Mouse (Mus musculus) WW6 (cell line): Measurements from ENCODE around the gene Des.

Experiments used
- DNase-seq: peaks from one replicate; pipeline ENCODE4 v3.0.0-alpha.2; 2013; ENCODE audit warnings: low read depth, low spot score

Gene Des

DNA sequence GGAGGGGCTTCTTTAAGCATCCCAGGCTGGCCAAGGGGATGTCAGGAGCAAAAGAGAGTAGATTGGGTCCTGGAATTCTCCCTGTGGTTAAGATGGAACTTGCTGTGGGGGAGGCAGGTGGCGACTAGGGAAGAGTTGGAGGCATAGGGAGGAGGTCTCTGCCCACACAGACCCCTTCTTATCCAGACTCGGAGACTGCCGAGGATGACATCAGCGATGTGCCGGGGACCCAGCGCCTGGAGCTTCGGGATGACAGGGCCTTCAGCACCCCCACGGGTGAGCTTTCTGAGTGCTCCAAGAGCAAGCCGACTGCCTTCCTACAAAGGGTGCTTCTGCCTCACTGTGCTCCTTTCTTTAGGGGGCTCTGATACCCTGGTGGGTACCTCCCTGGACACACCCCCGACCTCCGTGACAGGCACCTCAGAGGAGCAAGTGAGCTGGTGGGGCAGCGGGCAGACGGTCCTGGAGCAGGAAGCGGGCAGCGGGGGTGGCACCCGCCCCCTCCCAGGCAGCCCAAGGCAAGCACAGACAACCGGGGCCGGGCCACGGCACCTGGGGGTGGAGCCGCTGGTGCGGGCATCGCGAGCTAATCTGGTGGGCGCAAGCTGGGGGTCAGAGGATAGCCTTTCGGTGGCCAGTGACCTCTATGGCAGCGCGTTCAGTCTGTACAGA is 24.5 kb downstream of the Des start:
- DNase-seq = no peak

DNA sequence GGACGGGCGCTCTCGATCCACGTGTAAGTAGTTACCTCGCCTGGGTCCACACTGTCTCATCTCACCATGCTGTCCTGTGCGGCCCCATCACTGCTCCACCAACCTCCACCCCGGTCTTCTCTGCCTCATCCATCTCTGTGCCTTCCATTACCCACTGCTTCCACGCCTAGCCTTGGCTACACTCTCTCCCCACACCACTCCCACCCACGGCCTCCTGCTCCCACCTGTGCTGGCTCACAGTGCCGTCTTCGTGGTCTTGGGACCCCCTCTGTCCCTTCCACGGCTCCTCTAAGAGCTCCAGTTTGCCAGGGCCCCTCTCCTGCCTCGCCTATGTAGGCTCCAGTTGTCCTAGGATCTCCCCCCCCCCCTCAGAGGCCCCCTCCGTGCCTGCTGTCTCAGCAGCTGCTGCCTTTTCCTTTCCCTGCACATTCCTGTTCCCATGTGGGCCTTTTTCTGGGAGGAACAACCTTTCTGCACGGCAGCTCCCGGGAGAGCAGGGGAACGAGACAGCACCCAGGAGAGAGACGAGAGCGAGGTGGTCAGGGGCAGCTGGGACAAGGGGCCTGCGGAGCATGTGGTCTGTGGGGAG is 25.1 kb downstream of the Des start:
- no peak for DNase-seq

DNA sequence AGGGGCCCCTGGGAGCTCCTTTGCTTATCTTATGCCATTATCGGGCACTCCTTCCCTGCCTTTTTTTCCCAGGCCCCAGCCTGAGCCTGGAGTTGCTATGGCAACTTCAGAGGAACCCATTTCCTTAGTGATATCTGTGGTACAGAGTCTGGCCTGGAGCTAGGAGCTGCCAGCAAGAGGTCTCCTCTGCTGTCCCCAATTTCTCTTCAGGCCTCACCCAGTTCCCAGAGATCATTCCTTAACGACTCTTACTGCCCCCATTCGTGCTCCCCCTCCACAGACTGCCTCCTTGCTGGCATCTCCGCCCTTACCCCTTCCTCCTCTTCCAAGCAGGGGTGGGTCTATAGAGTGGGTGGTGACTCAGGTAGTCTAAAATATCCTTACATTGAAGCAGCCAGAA is 26.0 kb downstream of the Des start:
- no peak for DNase-seq

DNA sequence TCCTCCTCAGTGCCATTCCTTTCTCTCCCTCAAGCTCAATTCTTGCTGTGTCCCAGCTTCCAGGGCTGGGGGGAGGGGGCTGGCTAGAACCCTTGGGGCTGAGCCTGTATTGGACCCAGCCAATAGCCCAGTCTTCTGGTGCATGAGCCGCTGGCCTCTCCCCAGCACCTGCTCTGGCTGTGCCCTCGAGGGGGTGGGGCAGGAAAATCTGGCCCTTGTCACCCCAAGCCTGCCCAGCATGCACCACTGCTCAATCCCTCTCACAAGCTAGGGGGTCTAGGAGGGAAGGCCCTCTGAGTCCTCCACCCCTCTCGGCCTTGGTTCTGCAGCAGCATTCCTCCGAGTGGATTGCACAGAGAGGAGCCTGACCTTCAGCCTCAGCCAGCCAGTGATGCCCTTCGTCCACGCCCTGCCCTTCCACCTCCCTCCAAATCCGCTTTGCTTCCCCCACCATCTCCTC is 27.4 kb downstream of the Des start:
- no peak for DNase-seq

DNA sequence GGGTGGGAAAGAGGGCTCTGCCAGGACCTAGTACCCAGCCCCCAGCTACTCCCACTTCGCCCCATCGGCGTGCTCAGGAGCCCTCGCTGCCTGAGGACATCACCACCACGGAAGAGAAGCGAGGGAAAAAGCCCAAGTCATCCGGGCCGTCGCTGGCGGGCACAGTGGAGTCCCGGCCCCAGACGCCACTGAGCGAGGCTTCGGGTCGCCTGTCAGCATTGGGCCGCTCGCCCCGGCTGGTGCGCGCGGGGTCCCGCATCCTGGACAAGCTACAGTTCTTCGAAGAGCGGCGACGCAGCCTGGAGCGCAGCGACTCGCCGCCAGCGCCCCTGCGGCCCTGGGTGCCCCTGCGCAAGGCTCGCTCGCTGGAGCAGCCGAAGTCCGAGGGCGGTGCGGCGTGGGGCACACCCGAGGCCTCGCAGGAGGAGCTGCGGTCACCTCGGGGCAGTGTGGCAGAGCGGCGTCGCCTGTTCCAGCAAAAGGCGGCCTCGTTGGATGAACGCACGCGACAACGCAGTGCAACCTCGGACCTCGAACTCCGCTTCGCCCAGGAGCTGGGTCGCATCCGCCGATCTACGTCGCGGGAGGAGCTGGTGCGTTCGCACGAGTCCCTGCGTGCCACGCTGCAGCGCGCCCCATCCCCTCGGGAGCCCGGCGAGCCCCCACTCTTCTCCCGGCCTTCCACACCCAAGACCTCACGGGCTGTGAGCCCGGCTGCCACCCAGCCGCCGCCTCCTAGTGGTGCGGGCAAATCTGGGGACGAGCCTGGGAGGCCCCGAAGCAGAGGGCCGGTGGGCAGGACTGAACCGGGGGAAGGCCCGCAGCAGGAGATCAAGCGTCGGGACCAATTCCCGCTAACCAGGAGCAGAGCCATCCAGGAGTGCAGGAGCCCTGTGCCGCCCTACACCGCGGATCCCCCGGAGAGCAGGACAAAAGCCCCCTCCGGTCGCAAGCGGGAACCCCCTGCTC is 28.1 kb downstream of the Des start:
- no peak for DNase-seq

DNA sequence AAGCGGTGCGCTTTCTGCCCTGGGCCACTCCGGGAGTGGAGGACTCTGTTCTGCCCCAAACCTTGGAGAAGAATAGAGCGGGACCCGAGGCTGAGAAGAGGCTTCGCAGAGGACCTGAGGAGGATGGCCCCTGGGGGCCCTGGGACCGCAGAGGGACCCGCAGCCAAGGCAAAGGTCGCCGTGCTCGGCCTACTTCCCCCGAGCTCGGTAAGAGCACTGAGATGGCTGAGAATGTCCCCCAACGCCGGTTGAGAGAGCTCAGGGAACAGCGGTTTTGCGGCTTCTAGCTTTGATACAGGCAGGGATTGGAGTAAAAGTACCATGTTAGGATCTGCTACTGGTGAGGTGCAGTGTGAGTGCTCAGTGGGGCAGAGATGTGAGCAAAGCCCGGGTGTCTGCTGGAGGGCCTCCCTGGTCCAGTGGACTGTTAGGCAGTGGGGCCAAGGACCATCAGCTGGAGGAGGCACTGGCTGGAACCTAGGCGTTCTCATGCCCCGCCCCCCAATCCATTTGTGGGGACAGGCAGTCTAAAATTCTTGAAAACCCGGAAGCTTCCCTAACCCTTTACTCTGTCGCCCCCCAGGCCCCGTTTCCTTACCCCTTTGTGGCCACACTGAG is 28.9 kb downstream of the Des start:
- no peak for DNase-seq

DNA sequence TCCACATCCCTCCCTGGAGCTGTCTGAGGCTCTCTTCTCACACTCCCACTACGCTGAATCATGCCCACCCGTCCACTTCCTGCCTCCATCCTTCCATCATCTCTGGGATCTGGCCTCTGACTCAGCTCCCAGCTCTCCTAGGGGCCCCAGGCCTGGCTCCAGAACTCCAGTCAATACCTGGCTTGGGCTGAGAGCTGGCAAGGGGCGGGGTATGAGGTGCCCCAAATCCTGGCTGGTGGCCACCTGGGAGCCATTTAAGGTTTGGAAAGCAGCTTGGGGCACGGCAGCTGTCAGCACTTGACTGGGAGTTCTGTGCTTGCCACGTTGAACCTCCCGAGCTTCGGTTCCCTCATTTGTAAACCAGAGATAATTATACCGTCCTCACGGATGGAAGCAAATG is 33.0 kb downstream of the Des start:
- no peak for DNase-seq

DNA sequence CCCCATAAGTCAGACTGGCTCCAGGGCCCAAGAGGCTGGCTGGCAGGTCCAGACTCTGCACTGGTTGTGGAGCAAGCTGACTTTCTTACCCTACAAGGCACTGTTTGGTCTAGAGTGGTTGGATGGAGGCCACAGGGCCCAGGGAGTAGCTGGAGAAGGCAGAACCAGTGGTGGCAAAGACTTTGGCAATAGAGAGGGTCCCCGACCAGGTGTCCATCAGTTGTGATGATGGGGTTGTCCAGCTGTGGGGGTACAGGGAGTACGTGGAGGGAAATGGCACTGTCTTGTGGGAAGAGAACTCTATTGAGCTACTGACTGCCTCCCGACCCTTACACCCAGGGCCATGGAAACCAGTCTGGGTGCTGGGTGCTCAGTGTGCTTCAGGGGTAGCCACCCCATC is 33.7 kb downstream of the Des start:
- DNase-seq = no peak

DNA sequence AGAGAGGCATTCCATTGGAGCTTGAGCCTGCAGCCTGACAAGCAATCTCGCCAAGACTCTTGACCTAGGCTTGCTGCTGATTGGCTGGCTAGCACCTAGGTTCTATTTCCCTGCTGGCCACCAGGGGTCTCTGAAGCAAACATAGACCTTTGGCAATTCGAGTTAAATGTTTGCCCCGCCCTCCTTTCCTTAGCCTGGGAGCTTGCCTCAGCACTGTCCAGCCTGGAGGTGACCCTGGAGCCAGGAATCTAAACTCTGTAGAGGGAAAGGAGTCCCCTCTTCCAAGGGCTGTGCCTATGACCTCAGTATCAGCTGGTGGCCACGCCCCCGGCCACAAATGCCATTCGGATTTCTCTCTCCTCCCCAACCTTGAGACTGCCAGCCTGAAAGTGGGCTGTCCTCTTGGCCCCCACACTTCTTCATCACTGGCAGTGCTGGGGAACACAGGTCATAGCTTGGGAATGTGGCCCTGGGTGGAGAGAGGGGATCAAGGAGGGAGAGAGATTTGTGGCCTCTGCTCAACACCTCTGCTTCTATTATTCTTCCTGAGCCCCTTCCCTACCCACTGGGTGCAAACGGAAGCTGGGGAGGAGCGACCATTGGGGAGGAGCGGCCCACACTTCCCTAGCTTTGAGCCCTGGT is 38.8 kb downstream of the Des start:
- DNase-seq = no peak

DNA sequence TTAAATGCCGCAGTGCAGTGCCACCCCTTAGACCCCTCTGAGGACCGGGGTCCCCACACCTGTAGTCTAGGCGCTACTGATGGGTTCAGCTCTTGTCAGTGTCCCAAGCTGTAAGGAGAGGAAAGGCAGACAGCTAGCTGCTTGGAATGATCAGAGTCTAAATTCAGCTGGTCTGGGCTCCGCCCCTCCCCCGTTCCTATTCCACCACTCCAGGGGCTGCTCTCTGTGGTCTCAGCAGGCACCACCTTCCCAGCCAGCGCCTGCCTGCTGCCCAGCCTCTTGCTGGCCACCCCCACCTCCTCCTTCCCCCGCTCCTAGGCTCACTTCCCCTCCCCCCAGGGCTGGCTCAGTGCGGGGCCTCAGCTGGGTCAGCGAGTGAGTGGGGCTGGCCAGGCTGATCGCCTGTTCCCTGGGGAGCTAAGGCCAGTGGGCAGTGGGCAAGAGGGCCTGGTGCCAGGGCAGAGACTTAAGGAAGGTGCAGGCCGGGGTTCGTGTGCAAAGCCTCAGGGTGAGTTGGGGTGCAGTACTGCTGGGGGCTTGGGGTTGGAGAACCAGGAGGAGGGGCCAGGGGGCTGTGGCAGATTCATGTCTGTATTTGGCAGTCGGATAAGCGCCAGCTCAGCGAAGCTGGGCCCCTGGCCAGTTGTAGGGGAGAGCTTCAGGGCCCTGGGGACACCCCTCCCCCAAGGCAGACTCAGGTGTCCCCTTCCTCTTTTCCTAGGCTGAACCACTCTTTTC is 39.8 kb downstream of the Des start:
- no peak for DNase-seq

DNA sequence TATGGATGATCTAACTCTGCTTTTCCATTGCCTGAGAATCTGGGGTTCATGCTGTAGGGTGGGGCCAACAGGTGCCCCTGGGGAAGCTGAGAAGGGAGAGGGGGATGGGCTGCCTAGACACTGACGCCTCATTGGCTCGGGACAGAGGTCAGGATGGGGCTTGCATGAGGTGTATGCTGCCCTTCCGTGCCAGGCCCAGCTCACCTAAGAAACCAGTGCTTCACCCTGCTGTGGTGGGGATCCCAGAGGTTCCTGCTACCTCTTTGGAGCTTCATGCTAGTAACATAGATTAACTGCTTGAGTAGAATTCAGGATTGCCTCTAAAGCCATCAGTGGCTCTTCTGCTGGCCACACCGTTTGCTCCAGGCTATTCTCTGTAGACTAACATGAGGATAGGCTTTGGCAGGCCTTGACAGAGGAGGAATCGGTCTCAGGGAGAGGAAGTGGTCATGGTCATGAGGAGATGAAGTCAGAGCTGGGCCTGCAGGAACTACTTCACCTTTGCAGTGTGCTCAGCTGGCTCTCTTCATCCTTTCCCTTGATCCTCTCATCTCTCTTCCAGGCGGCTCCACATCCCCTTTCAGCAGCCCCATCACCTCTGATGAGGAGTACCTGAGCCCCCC is 40.5 kb downstream of the Des start:
- DNase-seq = no peak

DNA sequence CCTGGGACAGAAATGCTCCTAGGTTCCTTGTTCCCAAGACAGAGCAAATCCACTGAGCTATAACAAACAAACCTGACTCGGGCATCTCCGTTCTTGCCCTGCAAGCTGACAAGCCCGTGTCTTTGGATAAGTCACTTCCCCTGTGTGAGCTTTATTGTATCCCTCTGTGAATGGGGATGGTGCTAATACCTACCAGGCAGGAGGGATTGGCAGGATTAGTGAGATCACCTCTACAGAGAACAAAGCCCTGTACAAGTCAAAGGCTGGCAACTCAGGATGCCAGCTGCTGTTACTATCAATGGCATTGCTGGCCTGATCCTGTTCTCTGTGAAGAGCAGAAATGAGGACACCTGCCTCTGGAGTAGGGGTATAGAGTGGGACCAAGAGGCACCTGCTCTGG is 45.4 kb downstream of the Des start:
- no peak for DNase-seq

DNA sequence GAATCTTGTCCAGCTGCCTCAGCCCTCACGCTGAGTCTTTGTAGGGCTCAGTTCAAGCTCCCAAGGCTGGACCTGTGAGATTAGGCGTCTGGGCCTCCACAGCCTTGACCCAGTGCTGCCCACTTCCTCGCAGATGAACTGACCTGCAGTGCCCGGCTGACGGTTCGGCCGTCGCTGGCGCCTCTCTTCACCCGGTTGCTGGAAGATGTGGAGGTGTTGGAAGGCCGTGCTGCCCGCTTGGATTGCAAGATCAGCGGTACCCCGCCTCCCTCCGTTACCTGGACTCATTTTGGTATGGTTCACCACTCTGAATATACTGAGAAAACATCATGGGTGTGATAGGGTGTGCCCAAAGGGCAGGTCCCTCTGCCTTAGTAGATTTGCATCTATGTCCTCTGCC is 46.0 kb downstream of the Des start:
- no peak for DNase-seq

DNA sequence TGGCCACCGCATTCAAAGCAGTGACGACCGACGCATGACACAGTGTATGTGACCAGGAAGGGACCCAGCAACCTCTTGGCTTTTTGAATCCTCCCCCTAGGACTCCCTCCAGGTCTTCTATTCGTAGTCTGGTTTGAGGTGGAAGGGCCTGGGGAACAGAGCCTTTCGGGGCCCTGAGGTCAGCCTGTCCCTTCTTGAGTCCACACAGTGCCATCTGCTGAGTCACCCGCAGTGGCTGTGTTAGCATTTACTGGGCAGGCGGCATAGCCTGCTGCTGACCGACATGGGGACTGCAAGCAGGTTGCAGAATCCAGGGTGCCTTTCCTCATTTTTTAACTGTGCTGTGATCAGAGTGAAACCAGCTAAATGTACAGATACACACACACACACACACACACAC is 46.9 kb downstream of the Des start:
- no peak for DNase-seq

DNA sequence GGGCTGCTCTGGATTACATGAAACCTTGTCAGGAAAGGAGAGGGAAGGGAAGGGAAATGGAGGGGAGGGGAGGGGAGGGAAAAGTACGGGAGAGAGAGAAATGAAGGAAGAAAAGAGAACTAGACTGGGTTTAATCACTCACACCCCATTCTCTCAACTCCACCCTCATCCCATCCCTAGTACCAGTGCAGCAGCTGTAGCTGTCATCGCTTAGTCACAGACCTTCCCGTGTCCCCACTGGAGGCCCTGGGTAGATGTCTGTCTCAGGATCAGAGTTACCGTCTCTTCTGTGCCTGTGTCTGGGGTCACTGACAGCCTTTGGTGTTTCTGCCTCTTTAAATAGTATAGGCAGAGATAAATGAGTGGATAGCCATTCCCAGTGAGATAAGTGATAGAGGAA is 48.1 kb downstream of the Des start:
- DNase-seq = no peak

DNA sequence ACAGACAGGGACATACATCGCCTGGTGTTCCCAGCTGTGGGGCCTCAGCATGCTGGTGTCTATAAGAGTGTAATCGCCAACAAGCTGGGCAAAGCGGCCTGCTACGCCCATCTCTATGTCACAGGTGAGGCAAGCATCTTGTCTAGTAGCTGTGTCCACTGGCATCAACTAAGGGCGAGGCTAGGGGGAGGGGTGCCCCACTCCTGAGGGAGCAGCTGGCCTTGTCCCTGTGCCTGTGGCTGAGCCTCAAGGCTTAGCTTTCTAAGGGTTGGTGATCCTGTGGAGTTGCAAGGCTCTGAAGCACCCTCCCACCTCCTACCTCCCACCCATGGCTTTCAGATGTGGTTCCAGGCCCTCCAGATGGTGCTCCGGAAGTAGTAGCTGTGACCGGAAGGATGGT is 49.8 kb downstream of the Des start:
- no peak for DNase-seq

DNA sequence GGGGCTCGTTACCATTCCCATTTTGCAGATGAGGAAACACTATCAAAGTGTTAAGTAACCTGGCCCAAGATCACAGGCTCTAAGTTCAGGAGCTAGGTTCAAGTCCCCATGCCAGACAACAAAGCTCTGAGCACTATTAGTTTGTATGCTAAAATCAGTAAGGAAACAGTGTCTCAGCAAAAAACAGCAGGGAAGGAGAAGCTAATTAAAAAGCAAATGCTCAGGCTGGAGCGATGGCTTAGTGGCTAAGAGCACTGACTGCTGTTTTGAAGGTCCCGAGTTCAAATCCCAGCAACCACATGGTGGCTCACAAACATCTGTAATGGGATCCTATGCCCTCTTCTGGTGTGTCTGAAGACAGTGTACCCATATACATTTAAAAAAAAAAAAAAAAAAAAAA is 52.1 kb downstream of the Des start:
- DNase-seq = no peak

DNA sequence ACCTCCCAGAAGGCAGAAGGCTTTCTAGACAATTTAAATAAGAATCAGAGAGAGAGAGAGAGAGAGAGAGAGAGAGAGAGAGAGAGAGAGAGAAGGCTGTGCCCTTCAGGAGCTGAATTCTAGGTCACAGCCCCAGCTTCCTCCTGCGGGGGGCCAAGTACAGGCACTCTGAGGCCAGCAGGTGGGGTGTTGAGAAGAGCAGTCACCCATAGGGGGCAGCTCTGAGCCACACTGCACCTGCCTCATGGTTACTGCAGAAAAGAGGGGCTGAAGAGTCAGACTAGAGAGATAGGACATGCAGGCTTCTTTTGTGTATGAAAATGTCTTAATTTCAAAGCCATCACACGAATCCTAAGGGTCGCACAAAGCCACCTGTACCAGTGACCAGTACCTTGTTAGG is 53.6 kb downstream of the Des start:
- DNase-seq = no peak
